Mouse (Mus musculus): ENCODE data around the gene Zfp239. TPM values are rescaled to one million over a fixed set of nuclear protein-coding genes. Genes with fewer than 3 reads are reported as not detected.

Zfp239 gene
- polyA plus RNA-seq, 1 experiment from 2014 or later = 3.0 TPM

GRCm38 (mm10) chr6:117922041-117922440 is 60.1 kb downstream of the Zfp239 start:
- Histone ChIP-seq H3K4me1 (ENCODE audit: control insufficient read depth, insufficient read depth, low read length) (peaks cover 22% of the 10 kb centered on the region), H3K4me3 (ENCODE audit: low read length) (no peak overlapping the region), H3K9me3 (replicated peaks; ENCODE audit: control insufficient read depth, low read length) (no peaks in the 10 kb centered on the region), H3K27me3 (ENCODE audit: control insufficient read depth, insufficient read depth, low read length) (no peaks in the 10 kb centered on the region), H3K36me3 (ENCODE audit: control insufficient read depth, insufficient read depth) (peaks cover 25% of the 10 kb centered on the region), H3K4me2 (ENCODE audit: low read depth, low read length) (no peak overlapping the region), H3K9ac (ENCODE audit: low read length) (no peak overlapping the region), H3K27ac (ENCODE audit: low read length) (no peak overlapping the region)
- 83% methylated on average over 3 of the region's 3 CpGs for WGBS
- no peak for ATAC-seq (replicated peaks; ENCODE audit: extremely low read depth, insufficient read depth, low FRiP score)

Other genes starting within 250 kb of the Zfp239 start
- 66.9 and 68.9 TPM in 2 replicates for gene Zfp637, start 20.9 kb upstream of the Zfp239 start, polyA plus RNA-seq (2015; fragmentation: Nextera tagmentation; extraction: Ambion mirVana)
- gene Hnrnpf, start 38.2 kb downstream of the Zfp239 start, polyA plus RNA-seq (2015; fragmentation: Nextera tagmentation; extraction: Ambion mirVana) = 528 and 599 TPM in 2 replicates
- 1.8 and 1.9 TPM in 2 replicates for gene Fxyd4, start 75.6 kb downstream of the Zfp239 start, polyA plus RNA-seq (2015; fragmentation: Nextera tagmentation; extraction: Ambion mirVana)
- gene Rasgef1a, start 149.3 kb downstream of the Zfp239 start, polyA plus RNA-seq (2015; fragmentation: Nextera tagmentation; extraction: Ambion mirVana) = 0.71 and 0.72 TPM in 2 replicates

Measured in heart, embryonic 16.5 days (tissue).